Mouse (Mus musculus): ENCODE data around the gene Emx1. TPM values are rescaled to one million over a fixed set of nuclear protein-coding genes. Genes with fewer than 3 reads are reported as not detected.

Gene Emx1
- polyA plus RNA-seq, 1 experiment from 2014 or later: not detected

- ATAC-seq (ENCODE audit: low FRiP score): no peak
Measured at GRCm38 (mm10) chr6:85191751-85192440, 4.7 kb downstream of the Emx1 start.

GRCm38 (mm10) chr6:85193381-85194318 is 6.4 kb downstream of the Emx1 start:
- Histone ChIP-seq H3K27me3 (replicated peaks) (peaks cover 81% of the 10 kb centered on the region), H3K27ac (replicated peaks) (no peak overlapping the region), H3K9me3 (replicated peaks) (no peaks in the 10 kb centered on the region), H3K4me2 (peak overlapping the region; percentile 35), H3K4me1 (peaks cover 20% of the 10 kb centered on the region), H3K9ac (replicated peaks) (no peak overlapping the region), H3K4me3 (replicated peaks) (0 out of 2 replicates have a peak overlapping the region, but pooled peaks have one; percentile 6), H3K36me3 (no peaks in the 10 kb centered on the region)
- no peak; the same call in 1 of the 2 replicates for ATAC-seq (ENCODE audit: low FRiP score)
- WGBS: 4% methylated on average over 29 of the region's 29 CpGs

More at GRCm38 (mm10) chr6:85191751-85192440, 4.7 kb downstream of the Emx1 start:
- Histone ChIP-seq H3K9me3 (replicated peaks) (no peaks in the 10 kb centered on the region), H3K4me3 (replicated peaks) (no peak overlapping the region), H3K4me2 (no peak overlapping the region), H3K4me1 (peaks cover 37% of the 10 kb centered on the region), H3K9ac (replicated peaks) (no peak overlapping the region), H3K27me3 (replicated peaks) (peaks cover 88% of the 10 kb centered on the region), H3K36me3 (no peaks in the 10 kb centered on the region), H3K27ac (replicated peaks) (no peak overlapping the region)
- WGBS: 10% methylated on average over 9 of the region's 9 CpGs

GRCm38 (mm10) chr6:85197951-85198350 is 10.7 kb downstream of the Emx1 start:
- Histone ChIP-seq H3K27me3 (replicated peaks) (peaks cover 47% of the 10 kb centered on the region), H3K9ac (replicated peaks) (no peak overlapping the region), H3K27ac (replicated peaks) (no peak overlapping the region), H3K4me1 (peaks cover 6% of the 10 kb centered on the region), H3K4me2 (no peak overlapping the region), H3K36me3 (no peaks in the 10 kb centered on the region), H3K4me3 (replicated peaks) (no peak overlapping the region), H3K9me3 (replicated peaks) (no peaks in the 10 kb centered on the region)
- ATAC-seq (ENCODE audit: low FRiP score): no peak
- 72% methylated on average over 2 of the region's 2 CpGs for WGBS

- Histone ChIP-seq H3K27ac (replicated peaks) (no peak overlapping the region), H3K9me3 (replicated peaks) (no peaks in the 10 kb centered on the region), H3K36me3 (no peaks in the 10 kb centered on the region), H3K4me1 (no peaks in the 10 kb centered on the region), H3K4me2 (no peak overlapping the region), H3K4me3 (replicated peaks) (no peak overlapping the region), H3K27me3 (replicated peaks) (peaks cover 31% of the 10 kb centered on the region), H3K9ac (replicated peaks) (no peak overlapping the region)
- no peak for ATAC-seq (ENCODE audit: low FRiP score)
- WGBS: 41% methylated on average over 16 of the region's 16 CpGs
Measured at GRCm38 (mm10) chr6:85206182-85206938, 19.1 kb downstream of the Emx1 start.

GRCm38 (mm10) chr6:85206939-85207285 is 19.7 kb downstream of the Emx1 start:
- Histone ChIP-seq H3K27me3 (replicated peaks) (peaks cover 31% of the 10 kb centered on the region), H3K4me1 (no peaks in the 10 kb centered on the region), H3K9ac (replicated peaks) (no peak overlapping the region), H3K4me3 (replicated peaks) (no peak overlapping the region), H3K4me2 (no peak overlapping the region), H3K36me3 (no peaks in the 10 kb centered on the region), H3K27ac (replicated peaks) (no peak overlapping the region), H3K9me3 (replicated peaks) (no peaks in the 10 kb centered on the region)
- WGBS: 48% methylated on average over 15 of the region's 15 CpGs
- ATAC-seq (ENCODE audit: low FRiP score): no peak

- no peaks in the 10 kb centered on the region for H3K36me3 ChIP-seq
- no peak overlapping the region for H3K9ac ChIP-seq (replicated peaks)
- peaks cover 31% of the 10 kb centered on the region for H3K27me3 ChIP-seq (replicated peaks)
- H3K9me3 ChIP-seq (replicated peaks): no peaks in the 10 kb centered on the region
- no peak overlapping the region for H3K27ac ChIP-seq (replicated peaks)
- no peaks in the 10 kb centered on the region for H3K4me1 ChIP-seq
- no peak for ATAC-seq (ENCODE audit: low FRiP score)
- H3K4me2 ChIP-seq: no peak overlapping the region
- no peak overlapping the region for H3K4me3 ChIP-seq (replicated peaks)
- WGBS: 67% methylated on average over 5 of the region's 5 CpGs
Measured at GRCm38 (mm10) chr6:85207345-85207744, 20.1 kb downstream of the Emx1 start.

- 75% methylated on average over 9 of the region's 9 CpGs for WGBS
- Histone ChIP-seq H3K9ac (replicated peaks) (no peak overlapping the region), H3K9me3 (replicated peaks) (no peaks in the 10 kb centered on the region), H3K4me3 (replicated peaks) (no peak overlapping the region), H3K27ac (replicated peaks) (no peak overlapping the region), H3K4me1 (no peaks in the 10 kb centered on the region), H3K36me3 (no peaks in the 10 kb centered on the region), H3K27me3 (replicated peaks) (peaks cover 27% of the 10 kb centered on the region), H3K4me2 (no peak overlapping the region)
- no peak for ATAC-seq (ENCODE audit: low FRiP score)
Measured at GRCm38 (mm10) chr6:85209226-85209967, 22.2 kb downstream of the Emx1 start.

- peaks cover 19% of the 10 kb centered on the region for H3K27me3 ChIP-seq (replicated peaks)
- H3K4me2 ChIP-seq: no peak overlapping the region
- no peaks in the 10 kb centered on the region for H3K36me3 ChIP-seq
- H3K4me3 ChIP-seq (replicated peaks): no peak overlapping the region
- H3K9ac ChIP-seq (replicated peaks): no peak overlapping the region
- 73% methylated on average over 1 of the region's 1 CpGs for WGBS
- no peaks in the 10 kb centered on the region for H3K9me3 ChIP-seq (replicated peaks)
- ATAC-seq (ENCODE audit: low FRiP score): no peak
- no peak overlapping the region for H3K27ac ChIP-seq (replicated peaks)
- H3K4me1 ChIP-seq: no peaks in the 10 kb centered on the region
Measured at GRCm38 (mm10) chr6:85210686-85211085, 23.4 kb downstream of the Emx1 start.

GRCm38 (mm10) chr6:85218251-85218650 is 31.0 kb downstream of the Emx1 start:
- Histone ChIP-seq H3K9ac (replicated peaks) (no peak overlapping the region), H3K36me3 (no peaks in the 10 kb centered on the region), H3K4me3 (replicated peaks) (no peak overlapping the region), H3K4me1 (peaks cover 5% of the 10 kb centered on the region; the same call in 1 of the 2 replicates), H3K27ac (replicated peaks) (no peak overlapping the region), H3K27me3 (replicated peaks) (no peaks in the 10 kb centered on the region), H3K4me2 (no peak overlapping the region), H3K9me3 (replicated peaks) (no peaks in the 10 kb centered on the region)
- ATAC-seq (ENCODE audit: low FRiP score): no peak
- 44% methylated on average over 4 of the region's 4 CpGs for WGBS

- Histone ChIP-seq H3K4me2 (no peak overlapping the region), H3K9me3 (replicated peaks) (no peaks in the 10 kb centered on the region), H3K27me3 (replicated peaks) (no peaks in the 10 kb centered on the region), H3K4me1 (peaks cover 8% of the 10 kb centered on the region), H3K9ac (replicated peaks) (no peak overlapping the region), H3K36me3 (no peaks in the 10 kb centered on the region), H3K27ac (replicated peaks) (no peak overlapping the region), H3K4me3 (replicated peaks) (no peak overlapping the region)
- 40% methylated on average over 5 of the region's 5 CpGs for WGBS
- no peak for ATAC-seq (ENCODE audit: low FRiP score)
Measured at GRCm38 (mm10) chr6:85218684-85219445, 31.6 kb downstream of the Emx1 start.

Data from neural tube, embryonic 15.5 days (tissue).